Mouse (Mus musculus) heart, embryonic 12.5 days (tissue): ENCODE data around the gene Spaca4. TPM values are rescaled to one million over a fixed set of nuclear protein-coding genes. Genes with fewer than 3 reads are reported as not detected.

Experiments
- ATAC-seq: fragments of 200-750 bp; cut with Nextera tagmentation; 2 replicates; pipeline ENCODE4 v1.8.0; 2017; ENCODE audit warnings: moderate TSS enrichment, moderate library complexity; ENCODE audit not compliant: insufficient number of reproducible peaks, low FRiP score
- H3K27ac ChIP-seq: fragments of 300-500 bp; sonication (generic); 2 replicates; pipeline ENCODE4 v1.5.1; 2016; ENCODE audit warnings: mild to moderate bottlenecking, moderate library complexity; ENCODE audit not compliant: poor library complexity, severe bottlenecking
- H3K27me3 ChIP-seq: fragments of 300-500 bp; sonication (generic); replicated peaks from 2 replicates; pipeline ENCODE4 v1.6.1; 2016; ENCODE audit warnings: mild to moderate bottlenecking, moderate library complexity
- H3K36me3 ChIP-seq: fragments of 300-500 bp; sonication (generic); 2 replicates; pipeline ENCODE4 v1.6.1; 2016; ENCODE audit warnings: mild to moderate bottlenecking, moderate library complexity
- H3K4me1 ChIP-seq: fragments of 300-500 bp; sonication (generic); replicated peaks from 2 replicates; pipeline ENCODE4 v1.6.1; 2016; ENCODE audit warnings: mild to moderate bottlenecking
- H3K4me2 ChIP-seq: fragments of 300-500 bp; sonication (generic); 2 replicates; pipeline ENCODE4 v1.6.1; 2016; ENCODE audit warnings: mild to moderate bottlenecking, moderate library complexity
- H3K4me3 ChIP-seq: fragments of 300-500 bp; sonication (generic); 2 replicates; pipeline ENCODE4 v1.5.1; 2016; ENCODE audit warnings: mild to moderate bottlenecking
- H3K9ac ChIP-seq: fragments of 300-500 bp; sonication (generic); 2 replicates; pipeline ENCODE4 v1.6.1; 2016; ENCODE audit warnings: mild to moderate bottlenecking, moderate library complexity
- H3K9me3 ChIP-seq: fragments of 300-500 bp; sonication (generic); replicated peaks from 2 replicates; pipeline ENCODE4 v1.6.1; 2016; ENCODE audit warnings: mild to moderate bottlenecking, moderate library complexity
- WGBS: fragments of 180-500 bp; shearing (Covaris S2); methylation state at CpG from one replicate; pipeline ENCODE4 v1.1.7; 2016; 5-methylcytosine and 5-hydroxymethylcytosine counted together
- polyA plus RNA-seq: library from polyadenylated mRNA; unstranded; fragments of >200 nt; fragmentation: Nextera tagmentation; extraction: Ambion mirVana; gene quantifications from 2 replicates; pipeline ENCODE4 v1.2.1, GENCODE M21; 2016

Spaca4 gene
- polyA plus RNA-seq = not detected in 2 replicates

DNA sequence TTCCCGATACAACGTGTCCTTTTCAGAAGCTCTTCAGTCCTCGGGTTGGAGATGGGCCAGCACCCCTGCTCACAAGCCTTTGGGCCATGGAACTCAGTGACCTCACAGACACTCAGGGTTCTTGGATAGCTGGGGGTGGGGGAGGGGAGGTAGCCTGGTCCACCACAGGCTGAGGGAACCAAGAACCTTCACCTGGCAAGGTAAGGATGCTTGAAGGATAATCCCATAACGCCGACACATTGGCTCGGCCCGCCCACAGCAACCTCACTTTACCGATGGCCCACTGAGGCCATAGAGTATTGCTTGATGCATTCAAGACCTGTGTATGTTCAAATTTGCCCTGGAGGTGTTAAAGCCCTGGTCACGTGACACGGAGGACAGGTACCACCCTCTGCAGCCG lies at the start of gene Spaca4:
Spaca4 (minus strand) TSS at position 101 of the 400 bp plus-strand sequence.
- H3K27ac ChIP-seq = no peak within 1 kb of the TSS
- H3K4me1 ChIP-seq = peaks cover 9% of the 10 kb centered on the region
- H3K27me3 ChIP-seq = no peaks in the 10 kb centered on the region
- peak within 1 kb of the TSS; percentile 32; the same call in 1 of the 2 replicates for H3K9ac ChIP-seq
- peaks cover 64% of the 10 kb centered on the region for H3K36me3 ChIP-seq
- no peak within 1 kb of the TSS for H3K4me2 ChIP-seq
- H3K4me3 ChIP-seq = no peak within 1 kb of the TSS
- 89% methylated on average over 11 of the region's 11 CpGs for WGBS
- no peak for ATAC-seq
- H3K9me3 ChIP-seq = no peaks in the 10 kb centered on the region

DNA sequence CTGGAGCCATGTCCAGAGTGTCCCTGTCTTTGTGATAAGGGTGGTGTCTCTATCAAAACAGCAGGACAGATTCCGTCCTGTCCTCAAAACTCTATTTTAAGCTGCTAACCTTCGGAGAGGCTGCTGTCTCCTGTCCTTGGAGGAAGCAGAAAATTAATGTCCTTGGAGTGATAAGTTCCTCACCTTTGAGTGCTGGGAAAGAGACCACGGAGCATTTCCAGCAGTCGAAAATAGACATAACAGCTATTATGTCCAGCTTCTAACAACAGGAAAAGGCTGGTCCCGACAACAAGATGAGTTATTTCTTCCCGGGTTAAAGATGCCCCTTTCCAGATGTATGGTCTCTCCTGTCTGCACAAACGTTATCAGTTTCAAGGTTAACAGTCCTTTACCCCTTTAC lies 49.6 kb upstream of the Spaca4 start:
- Histone ChIP-seq H3K36me3 (no peaks in the 10 kb centered on the region), H3K4me2 (no peak overlapping the region), H3K4me1 (0 out of 2 replicates have a peak, but pooled peaks cover 11% of the 10 kb centered on the region), H3K9ac (no peak overlapping the region), H3K9me3 (peaks cover 3% of the 10 kb centered on the region; the same call in 1 of the 2 replicates), H3K4me3 (no peak overlapping the region), H3K27ac (no peak overlapping the region), H3K27me3 (peaks cover 40% of the 10 kb centered on the region)
- 64% methylated on average over 7 of the region's 7 CpGs for WGBS
- no peak for ATAC-seq

DNA sequence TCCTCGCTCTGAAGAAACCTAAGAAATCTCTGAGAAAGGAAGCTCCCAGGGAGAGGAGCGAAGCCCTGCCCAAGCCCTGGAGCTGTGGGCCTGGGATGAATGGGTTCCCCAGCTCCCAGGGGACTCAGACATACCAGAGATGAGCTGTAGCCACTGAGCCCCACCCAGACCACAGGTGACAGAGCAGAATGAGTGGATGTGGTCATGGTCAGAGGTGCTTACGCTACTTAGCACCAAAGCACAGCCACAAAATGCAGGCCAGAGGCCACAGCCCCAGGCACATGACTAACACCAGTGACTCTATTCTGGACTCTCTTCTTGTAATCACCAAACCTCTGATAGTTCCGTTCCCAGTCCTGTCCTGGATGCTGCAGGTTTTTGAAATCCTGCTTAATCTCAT lies 45.5 kb upstream of the Spaca4 start:
- H3K4me2 ChIP-seq = no peak overlapping the region
- H3K27me3 ChIP-seq = peaks cover 18% of the 10 kb centered on the region
- H3K27ac ChIP-seq = no peak overlapping the region
- WGBS = 55% methylated on average over 4 of the region's 4 CpGs
- H3K9me3 ChIP-seq = peaks cover 6% of the 10 kb centered on the region; the same call in 1 of the 2 replicates
- H3K4me1 ChIP-seq = no peaks in the 10 kb centered on the region
- no peak for ATAC-seq
- H3K4me3 ChIP-seq = no peak overlapping the region
- no peaks in the 10 kb centered on the region for H3K36me3 ChIP-seq
- H3K9ac ChIP-seq = no peak overlapping the region

DNA sequence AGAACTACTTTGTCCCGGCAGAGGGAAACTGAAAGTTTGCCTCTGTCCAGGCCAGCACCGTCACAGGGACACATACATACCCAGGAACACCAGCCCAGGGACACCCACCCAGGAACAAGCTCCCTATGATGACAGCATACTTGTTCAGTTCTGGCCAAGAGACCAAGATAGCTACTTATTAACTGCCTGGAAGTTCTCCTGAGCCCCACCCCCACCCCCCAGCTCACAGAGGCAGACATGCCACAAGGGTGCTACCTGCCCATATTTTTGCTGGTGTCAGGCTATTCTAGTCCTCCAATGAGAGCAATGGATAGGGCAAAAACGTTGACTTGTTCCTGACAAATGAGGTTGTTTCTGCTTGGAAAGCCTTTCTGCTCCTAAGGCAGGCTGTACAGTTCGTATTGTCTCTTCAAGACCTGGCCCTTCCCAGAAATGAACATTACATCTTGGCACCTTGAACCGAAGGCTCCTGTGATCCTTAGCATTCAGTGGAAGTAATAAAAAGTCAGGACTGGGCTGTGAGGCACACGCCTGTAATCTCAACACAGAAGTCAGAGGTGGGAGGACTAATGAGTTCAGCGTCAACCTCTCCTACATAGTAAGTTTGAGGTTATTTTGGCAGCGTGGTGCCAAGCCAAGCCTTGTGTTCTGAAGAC lies 44.9 kb upstream of the Spaca4 start:
- Histone ChIP-seq H3K27me3 (peaks cover 24% of the 10 kb centered on the region), H3K4me3 (no peak overlapping the region), H3K4me2 (no peak overlapping the region), H3K36me3 (no peaks in the 10 kb centered on the region), H3K4me1 (no peaks in the 10 kb centered on the region), H3K9ac (no peak overlapping the region), H3K27ac (no peak overlapping the region), H3K9me3 (peaks cover 5% of the 10 kb centered on the region; the same call in 1 of the 2 replicates)
- WGBS = 62% methylated on average over 8 of the region's 8 CpGs
- ATAC-seq = no peak

DNA sequence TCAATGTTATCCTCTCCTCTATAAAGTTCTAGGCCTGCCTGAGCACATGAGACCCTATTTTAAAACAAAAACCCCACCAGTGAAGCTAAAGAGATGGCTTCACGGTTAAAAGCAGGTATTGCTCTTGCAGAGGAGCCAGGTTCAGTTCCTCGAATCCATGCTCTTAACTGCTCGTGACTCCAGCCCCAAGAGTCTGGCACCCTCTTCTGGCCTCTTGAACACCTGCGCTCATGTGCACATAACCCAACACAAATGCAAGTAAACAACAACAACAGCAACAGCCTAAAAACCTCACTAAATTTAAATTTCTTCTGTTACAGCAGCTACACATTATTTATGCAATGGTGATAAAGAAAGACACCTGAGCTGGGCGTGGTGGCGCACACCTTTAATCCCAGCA lies 41.9 kb upstream of the Spaca4 start:
- H3K4me2 ChIP-seq = no peak overlapping the region
- ATAC-seq = no peak
- no peaks in the 10 kb centered on the region for H3K4me1 ChIP-seq
- H3K9me3 ChIP-seq = peaks cover 3% of the 10 kb centered on the region; the same call in 1 of the 2 replicates
- no peak overlapping the region for H3K9ac ChIP-seq
- H3K27me3 ChIP-seq = peaks cover 12% of the 10 kb centered on the region; the same call in 1 of the 2 replicates
- WGBS = 88% methylated on average over 6 of the region's 6 CpGs
- H3K27ac ChIP-seq = no peak overlapping the region
- H3K4me3 ChIP-seq = no peak overlapping the region
- H3K36me3 ChIP-seq = no peaks in the 10 kb centered on the region

- Histone ChIP-seq H3K9ac (no peak overlapping the region), H3K27me3 (peaks cover 11% of the 10 kb centered on the region; the same call in 1 of the 2 replicates), H3K36me3 (no peaks in the 10 kb centered on the region), H3K27ac (no peak overlapping the region), H3K9me3 (peaks cover 3% of the 10 kb centered on the region; the same call in 1 of the 2 replicates), H3K4me3 (no peak overlapping the region), H3K4me1 (no peaks in the 10 kb centered on the region), H3K4me2 (no peak overlapping the region)
- 47% methylated on average over 8 of the region's 8 CpGs for whole genome bisulfite sequencing
- ATAC-seq = no peak
These were observed 41.2 kb upstream of the Spaca4 start for GRCm38 (mm10) chr7:45766764-45767163.

DNA sequence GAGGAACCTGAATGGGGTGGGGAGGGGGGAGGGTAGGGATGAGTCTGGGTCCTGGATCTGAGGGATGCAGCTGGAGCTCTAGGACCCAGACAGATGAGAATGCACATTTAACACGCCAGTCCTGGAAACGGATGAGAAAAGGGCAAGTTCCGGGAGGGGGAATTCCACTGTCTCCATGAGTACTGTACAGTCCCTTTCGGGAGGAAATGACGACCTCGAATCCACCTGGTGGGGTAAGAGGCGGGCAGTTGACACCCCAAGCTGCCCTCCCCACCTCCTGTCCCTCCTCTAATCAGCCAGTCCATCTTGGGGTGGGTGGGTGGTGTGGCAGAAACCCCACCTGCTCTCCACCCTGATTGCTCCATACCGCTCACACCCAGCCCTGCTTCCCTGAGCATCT lies 40.4 kb upstream of the Spaca4 start:
- Histone ChIP-seq H3K9ac (no peak overlapping the region), H3K27me3 (peaks cover 11% of the 10 kb centered on the region), H3K36me3 (no peaks in the 10 kb centered on the region), H3K4me1 (no peaks in the 10 kb centered on the region), H3K9me3 (peaks cover 3% of the 10 kb centered on the region; the same call in 1 of the 2 replicates), H3K27ac (no peak overlapping the region), H3K4me2 (no peak overlapping the region), H3K4me3 (no peak overlapping the region)
- ATAC-seq = peak; percentile 18; the same call in 1 of the 2 replicates
- WGBS = 55% methylated on average over 8 of the region's 8 CpGs

- 0 out of 2 replicates have a peak, but pooled peaks cover 3% of the 10 kb centered on the region for H3K4me1 ChIP-seq
- WGBS = 61% methylated on average over 5 of the region's 5 CpGs
- H3K4me3 ChIP-seq = no peak overlapping the region
- no peak overlapping the region for H3K4me2 ChIP-seq
- no peak overlapping the region for H3K27ac ChIP-seq
- H3K27me3 ChIP-seq = peaks cover 44% of the 10 kb centered on the region
- no peaks in the 10 kb centered on the region for H3K36me3 ChIP-seq
- H3K9ac ChIP-seq = no peak overlapping the region
- no peak for ATAC-seq
- H3K9me3 ChIP-seq = no peaks in the 10 kb centered on the region
These were observed 34.5 kb upstream of the Spaca4 start for GRCm38 (mm10) chr7:45760151-45760550.

DNA sequence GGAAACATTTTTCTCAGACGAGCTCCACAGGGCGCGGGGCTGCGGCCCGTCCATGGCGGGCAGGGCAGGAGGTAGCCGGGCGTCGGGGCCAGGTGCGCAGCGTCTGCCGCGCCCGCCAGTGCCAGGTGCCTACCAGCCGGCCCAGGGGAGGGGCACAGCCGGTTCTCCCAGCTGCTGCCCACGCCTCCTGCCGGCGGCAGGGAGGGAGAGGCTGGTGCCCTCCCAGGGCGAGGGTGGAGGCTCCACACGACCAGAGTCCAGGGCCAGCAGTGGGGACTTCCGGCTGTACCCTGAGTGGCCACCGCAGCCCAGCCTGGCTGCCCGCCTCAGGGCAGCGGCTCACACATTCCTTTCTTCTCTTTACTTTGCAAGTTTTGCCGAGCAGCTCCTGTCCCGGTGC lies 33.8 kb upstream of the Spaca4 start:
- H3K27ac ChIP-seq = no peak overlapping the region
- ATAC-seq = 0 out of 2 replicates have a peak, but pooled peaks have one; percentile 33
- WGBS = 8% methylated on average over 18 of the region's 27 CpGs

GRCm38 (mm10) chr7:45755703-45756102 lies 30.1 kb upstream of the Spaca4 start:
- Histone ChIP-seq H3K4me2 (no peak overlapping the region), H3K27ac (no peak overlapping the region), H3K4me1 (0 out of 2 replicates have a peak, but pooled peaks cover 3% of the 10 kb centered on the region), H3K27me3 (peaks cover 42% of the 10 kb centered on the region), H3K9me3 (no peaks in the 10 kb centered on the region), H3K9ac (no peak overlapping the region), H3K36me3 (no peaks in the 10 kb centered on the region), H3K4me3 (no peak overlapping the region)
- WGBS = 51% methylated on average over 6 of the region's 6 CpGs
- ATAC-seq = no peak

More for the DNA sequence above, 33.8 kb upstream of the Spaca4 start:
- Histone ChIP-seq H3K36me3 (no peaks in the 10 kb centered on the region), H3K4me3 (peak overlapping the region; percentile 28), H3K9me3 (no peaks in the 10 kb centered on the region), H3K27me3 (peaks cover 44% of the 10 kb centered on the region), H3K9ac (peak overlapping the region; percentile 27; the same call in 1 of the 2 replicates), H3K4me1 (0 out of 2 replicates have a peak, but pooled peaks cover 3% of the 10 kb centered on the region), H3K4me2 (peak overlapping the region; percentile 59)

DNA sequence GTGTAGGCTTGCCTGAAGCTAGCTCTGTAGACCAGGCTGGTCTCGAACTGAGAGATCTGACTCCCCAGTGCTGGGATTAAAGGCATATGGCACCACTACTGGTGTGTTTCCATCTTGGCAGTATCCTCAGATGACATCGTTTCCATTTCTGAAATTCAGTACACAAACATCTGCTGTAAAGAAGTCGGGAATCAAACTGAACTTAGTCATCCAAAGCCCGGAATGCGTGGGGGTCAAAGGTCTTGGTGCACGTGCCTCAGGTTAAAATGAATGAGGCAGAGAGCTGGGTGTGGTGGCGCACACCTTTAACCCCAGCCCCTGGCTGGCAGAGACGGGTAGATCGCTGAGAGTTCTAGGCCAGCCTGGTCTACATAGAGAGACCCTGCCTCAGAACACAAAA lies 24.5 kb upstream of the Spaca4 start:
- 78% methylated on average over 9 of the region's 9 CpGs for WGBS
- Histone ChIP-seq H3K4me2 (no peak overlapping the region), H3K9me3 (peaks cover 3% of the 10 kb centered on the region), H3K4me3 (no peak overlapping the region), H3K27me3 (peaks cover 3% of the 10 kb centered on the region; the same call in 1 of the 2 replicates), H3K27ac (no peak overlapping the region), H3K36me3 (no peaks in the 10 kb centered on the region), H3K4me1 (peaks cover 17% of the 10 kb centered on the region), H3K9ac (no peak overlapping the region)
- ATAC-seq = no peak
